Mouse (Mus musculus): Measurements from ENCODE around the gene Pagr1b. TPM values are rescaled to one million over a fixed set of nuclear protein-coding genes. Genes with fewer than 3 reads are reported as not detected.

Gene Pagr1b
- polyA plus RNA-seq, 1 experiment, result 1.2 TPM

- TF ChIP-seq CTCF (IDR thresholded peaks at IDR 0.05; ENCODE audit: borderline replicate concordance, extremely low read depth, insufficient read depth, insufficient read length) (peak; percentile 58), POLR2A (IDR thresholded peaks at IDR 0.05; ENCODE audit: borderline replicate concordance, extremely low read depth, insufficient read depth, insufficient read length, poor library complexity, severe bottlenecking) (no peak)
- peak; percentile 47 for DNase-seq (ENCODE audit: low read depth)
Observed at GRCm38 (mm10) chr7:126963548-126964286, 52.6 kb downstream of the Pagr1b start.

GRCm38 (mm10) chr7:126961965-126962364, 54.3 kb downstream of the Pagr1b start:
- no peak for TF ChIP-seq CTCF (IDR thresholded peaks at IDR 0.05; ENCODE audit: borderline replicate concordance, extremely low read depth, insufficient read depth, insufficient read length)
- TF ChIP-seq POLR2A (IDR thresholded peaks at IDR 0.05; ENCODE audit: borderline replicate concordance, extremely low read depth, insufficient read depth, insufficient read length, poor library complexity, severe bottlenecking), result no peak
- no peak for DNase-seq (ENCODE audit: low read depth)

- DNase-seq (ENCODE audit: low read depth), result no peak
- TF ChIP-seq CTCF (IDR thresholded peaks at IDR 0.05; ENCODE audit: borderline replicate concordance, extremely low read depth, insufficient read depth, insufficient read length) (no peak), POLR2A (IDR thresholded peaks at IDR 0.05; ENCODE audit: borderline replicate concordance, extremely low read depth, insufficient read depth, insufficient read length, poor library complexity, severe bottlenecking) (no peak)
Observed at GRCm38 (mm10) chr7:126961095-126961494, 55.2 kb downstream of the Pagr1b start.

GRCm38 (mm10) chr7:126959780-126960179, 56.5 kb downstream of the Pagr1b start:
- no peak for DNase-seq (ENCODE audit: low read depth)
- TF ChIP-seq CTCF (IDR thresholded peaks at IDR 0.05; ENCODE audit: borderline replicate concordance, extremely low read depth, insufficient read depth, insufficient read length) (no peak), POLR2A (IDR thresholded peaks at IDR 0.05; ENCODE audit: borderline replicate concordance, extremely low read depth, insufficient read depth, insufficient read length, poor library complexity, severe bottlenecking) (no peak)

GRCm38 (mm10) chr7:126955125-126955524, 61.2 kb downstream of the Pagr1b start:
- TF ChIP-seq POLR2A (IDR thresholded peaks at IDR 0.05; ENCODE audit: borderline replicate concordance, extremely low read depth, insufficient read depth, insufficient read length, poor library complexity, severe bottlenecking) (no peak), CTCF (IDR thresholded peaks at IDR 0.05; ENCODE audit: borderline replicate concordance, extremely low read depth, insufficient read depth, insufficient read length) (no peak)
- no peak for DNase-seq (ENCODE audit: low read depth)

- DNase-seq (ENCODE audit: low read depth), result no peak
- TF ChIP-seq POLR2A (IDR thresholded peaks at IDR 0.05; ENCODE audit: borderline replicate concordance, extremely low read depth, insufficient read depth, insufficient read length, poor library complexity, severe bottlenecking) (no peak), CTCF (IDR thresholded peaks at IDR 0.05; ENCODE audit: borderline replicate concordance, extremely low read depth, insufficient read depth, insufficient read length) (no peak)
Observed at GRCm38 (mm10) chr7:126952646-126953045, 63.6 kb downstream of the Pagr1b start.

- TF ChIP-seq POLR2A (IDR thresholded peaks at IDR 0.05; ENCODE audit: borderline replicate concordance, extremely low read depth, insufficient read depth, insufficient read length, poor library complexity, severe bottlenecking) (no peak), CTCF (IDR thresholded peaks at IDR 0.05; ENCODE audit: borderline replicate concordance, extremely low read depth, insufficient read depth, insufficient read length) (no peak)
- no peak for DNase-seq (ENCODE audit: low read depth)
Observed at GRCm38 (mm10) chr7:126951741-126952140, 64.5 kb downstream of the Pagr1b start.

Other genes starting within 250 kb of the Pagr1b start
- gene Ypel3, start 239.5 kb downstream of the Pagr1b start, polyA plus RNA-seq (2012; rRNA removed), result 181 and 258 TPM in 2 replicates
- gene Tbx6, start 235.0 kb downstream of the Pagr1b start, polyA plus RNA-seq (2012; rRNA removed), result 1.6 and 2.3 TPM in 2 replicates
- gene Ppp4c, start 224.0 kb downstream of the Pagr1b start, polyA plus RNA-seq (2012; rRNA removed), result 219 and 232 TPM in 2 replicates
- 199 and 224 TPM in 2 replicates for gene Fam57b, start 218.8 kb downstream of the Pagr1b start, polyA plus RNA-seq (2012; rRNA removed)
- gene 4930451I11Rik, start 184.8 kb downstream of the Pagr1b start, polyA plus RNA-seq (2012; rRNA removed), result not detected in 2 replicates
- 11.8 and 13.2 TPM in 2 replicates for gene Doc2a, start 169.1 kb downstream of the Pagr1b start, polyA plus RNA-seq (2012; rRNA removed)
- 48.6 and 65.1 TPM in 2 replicates for gene Hirip3, start 154.5 kb downstream of the Pagr1b start, polyA plus RNA-seq (2012; rRNA removed)
- gene Ino80e, start 154.1 kb downstream of the Pagr1b start, polyA plus RNA-seq (2012; rRNA removed), result 86.9 and 99.3 TPM in 2 replicates
- gene Taok2, start 131.8 kb downstream of the Pagr1b start, polyA plus RNA-seq (2012; rRNA removed), result 101 and 131 TPM in 2 replicates
- gene Tmem219, start 93.6 kb downstream of the Pagr1b start, polyA plus RNA-seq (2012; rRNA removed), result 28.3 and 36.8 TPM in 2 replicates
- 91.1 and 108 TPM in 2 replicates for gene Kctd13, start 87.6 kb downstream of the Pagr1b start, polyA plus RNA-seq (2012; rRNA removed)
- 21.0 and 21.2 TPM in 2 replicates for gene Asphd1, start 66.9 kb downstream of the Pagr1b start, polyA plus RNA-seq (2012; rRNA removed)
- gene Sez6l2, start 65.9 kb downstream of the Pagr1b start, polyA plus RNA-seq (2012; rRNA removed), result 84.2 and 129 TPM in 2 replicates
- 153 and 166 TPM in 2 replicates for gene Cdipt, start 40.6 kb downstream of the Pagr1b start, polyA plus RNA-seq (2012; rRNA removed)
- gene Cdiptos, start 40.4 kb downstream of the Pagr1b start, polyA plus RNA-seq (2012; rRNA removed), result 0.59 and 1.0 TPM in 2 replicates
- gene Mvp, start 1.9 kb downstream of the Pagr1b start, polyA plus RNA-seq (2012; rRNA removed), result 3.5 and 4.3 TPM in 2 replicates
- gene Pagr1a, start 868 bp upstream of the Pagr1b start, polyA plus RNA-seq (2012; rRNA removed), result 13.0 and 24.4 TPM in 2 replicates
- 77.9 and 87.6 TPM in 2 replicates for gene Gm42742, start 4.6 kb upstream of the Pagr1b start, polyA plus RNA-seq (2012; rRNA removed)
- 71.4 and 81.2 TPM in 2 replicates for gene Prrt2, start 4.7 kb upstream of the Pagr1b start, polyA plus RNA-seq (2012; rRNA removed)
- 350 and 352 TPM in 2 replicates for gene Maz, start 10.6 kb upstream of the Pagr1b start, polyA plus RNA-seq (2012; rRNA removed)
- gene Kif22, start 26.0 kb upstream of the Pagr1b start, polyA plus RNA-seq (2012; rRNA removed), result 25.5 and 42.0 TPM in 2 replicates
- 0.21 TPM in 1 of 2 replicates, not detected in the other for gene Zg16, start 70.8 kb upstream of the Pagr1b start, polyA plus RNA-seq (2012; rRNA removed)
- gene AI467606, start 74.9 kb upstream of the Pagr1b start, polyA plus RNA-seq (2012; rRNA removed), result 1.5 and 2.1 TPM in 2 replicates
- gene Qprt, start 105.7 kb upstream of the Pagr1b start, polyA plus RNA-seq (2012; rRNA removed), result 0.75 and 0.76 TPM in 2 replicates
- 0.09 and 0.10 TPM in 2 replicates for gene Spn, start 121.3 kb upstream of the Pagr1b start, polyA plus RNA-seq (2012; rRNA removed)
- 108 and 117 TPM in 2 replicates for gene Cd2bp2, start 179.6 kb upstream of the Pagr1b start, polyA plus RNA-seq (2012; rRNA removed)
- 54.2 and 66.1 TPM in 2 replicates for gene Tbc1d10b, start 192.0 kb upstream of the Pagr1b start, polyA plus RNA-seq (2012; rRNA removed)
- 5.8 and 8.9 TPM in 2 replicates for gene Mylpf, start 192.4 kb upstream of the Pagr1b start, polyA plus RNA-seq (2012; rRNA removed)
- 38.5 and 38.9 TPM in 2 replicates for gene Zfp553, start 216.6 kb upstream of the Pagr1b start, polyA plus RNA-seq (2012; rRNA removed)
- gene Sept1, start 216.6 kb upstream of the Pagr1b start, polyA plus RNA-seq (2012; rRNA removed), result 19.4 and 22.6 TPM in 2 replicates
- 88.1 and 118 TPM in 2 replicates for gene Zfp771, start 227.8 kb upstream of the Pagr1b start, polyA plus RNA-seq (2012; rRNA removed)
- gene Dctpp1, start 244.2 kb upstream of the Pagr1b start, polyA plus RNA-seq (2012; rRNA removed), result 82.3 and 131 TPM in 2 replicates